Mouse (Mus musculus) limb, embryonic 11.5 days (tissue): Measurements from ENCODE around the gene Rnft2. TPM values are rescaled to one million over a fixed set of nuclear protein-coding genes. Genes with fewer than 3 reads are reported as not detected.

Experiments
- polyA plus RNA-seq: library from polyadenylated mRNA; unstranded; fragments of >200 nt; fragmentation: Nextera tagmentation; extraction: Ambion mirVana; gene quantifications from 2 replicates; pipeline ENCODE4 v1.2.1, GENCODE M21; 2014

Rnft2 gene
- polyA plus RNA-seq, 1 experiment from 2014 or later: 4.0 TPM

Other genes starting within 250 kb of the Rnft2 start
- 0.53 and 0.75 TPM in 2 replicates for gene Tesc, start 217.4 kb downstream of the Rnft2 start, polyA plus RNA-seq
- gene Fbxw8, start 89.7 kb downstream of the Rnft2 start, polyA plus RNA-seq: 23.9 and 26.3 TPM in 2 replicates
- 0.06 TPM in 1 of 2 replicates, not detected in the other for gene Hrk, start 80.5 kb downstream of the Rnft2 start, polyA plus RNA-seq
- gene 2410131K14Rik, start 111 bp upstream of the Rnft2 start, polyA plus RNA-seq: 12.5 and 13.8 TPM in 2 replicates